Mouse (Mus musculus): Measurements from ENCODE around the gene Pwp1.

DNA sequence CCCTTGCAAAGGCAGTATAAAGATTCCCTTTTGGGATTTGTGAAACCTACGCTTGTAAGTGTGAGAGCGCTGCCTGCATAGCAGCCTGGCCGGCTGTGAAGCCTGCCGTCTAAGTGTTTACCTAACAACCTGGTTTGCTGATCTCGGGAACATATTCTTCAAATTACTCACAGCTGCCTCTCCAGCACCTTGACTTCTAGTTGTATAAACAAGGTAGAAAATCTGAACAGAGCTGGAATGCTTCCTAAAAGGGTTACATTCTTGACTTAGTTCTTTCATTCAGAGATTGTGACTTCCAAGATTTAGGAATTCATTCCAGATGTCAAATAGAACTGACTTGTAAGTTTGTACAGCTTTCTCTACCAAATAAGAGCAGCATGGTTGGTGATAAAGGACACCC is 46.5 kb downstream of the Pwp1 start:
- TF ChIP-seq CTCF (IDR thresholded peaks at IDR 0.05; ENCODE audit: control insufficient read depth, insufficient read depth, insufficient replicate concordance, low read depth, low read length) (no peak), POLR2A (IDR thresholded peaks at IDR 0.05; ENCODE audit: control insufficient read depth, low read depth, low read length) (no peak)
